Mouse (Mus musculus) spleen, adult 2 months (tissue): ENCODE data around the gene Lyrm4. TPM values are rescaled to one million over a fixed set of nuclear protein-coding genes. Genes with fewer than 3 reads are reported as not detected.
A peak's percentile ranks its signal among the peaks of the same experiment; 100 is the strongest.

Source experiments
- DNase-seq, 2 experiments: peaks; one replicate each; pipeline versions ENCODE4 v3.0.0 to v3.0.0-alpha.2; 2012 to 2021; ENCODE audit warnings: low spot score in 2 of 2, low read depth in 1 of 2
- H3K27ac ChIP-seq: fragments of 200-500 bp; 2 replicates; pipeline ENCODE4 v1.5.1; 2012; ENCODE audit warnings: low read length, inconsistent platforms; ENCODE audit not compliant: insufficient read depth
- H3K27me3 ChIP-seq: fragments of 200-500 bp; 2 replicates; pipeline ENCODE4 v1.6.1; 2012; ENCODE audit warnings: mild to moderate bottlenecking, moderate library complexity, low read length, inconsistent platforms; ENCODE audit not compliant: control insufficient read depth, insufficient read depth
- H3K36me3 ChIP-seq: fragments of 200-500 bp; 2 replicates; pipeline ENCODE4 v1.6.1; 2012; ENCODE audit warnings: mild to moderate bottlenecking, low read length, inconsistent platforms; ENCODE audit not compliant: control insufficient read depth, insufficient read depth
- H3K4me1 ChIP-seq: fragments of 200-500 bp; 2 replicates; pipeline ENCODE4 v1.6.1; 2011; ENCODE audit warnings: inconsistent platforms; ENCODE audit not compliant: control insufficient read depth, insufficient read depth, insufficient read length
- H3K4me3 ChIP-seq: fragments of 200-500 bp; 2 replicates; pipeline ENCODE4 v1.5.1; 2011; ENCODE audit warnings: mild to moderate bottlenecking, inconsistent platforms; ENCODE audit not compliant: insufficient read depth, insufficient read length; ENCODE audit errors: extremely low read depth
- CTCF ChIP-seq: fragments of 200-500 bp; IDR thresholded peaks from 2 replicates; pipeline ENCODE4 v1.5.1; 2011; ENCODE audit warnings: mild to moderate bottlenecking, inconsistent platforms; ENCODE audit not compliant: insufficient read depth, insufficient read length, insufficient replicate concordance; ENCODE audit errors: extremely low read depth
- POLR2A ChIP-seq: fragments of 200-500 bp; IDR thresholded peaks from 2 replicates; pipeline ENCODE4 v1.6.1; 2011; ENCODE audit warnings: low read depth, low read length, inconsistent platforms
- WGBS: fragments of 180-500 bp; shearing (Covaris S2); methylation state at CpG from one replicate; pipeline ENCODE4 v1.1.7; 2018; 5-methylcytosine and 5-hydroxymethylcytosine counted together
- polyA plus RNA-seq: library from polyadenylated mRNA; depleted of rRNA; stranded (reverse); fragments of >200 nt; gene quantifications from 2 replicates; pipeline ENCODE4 v1.2.3, GENCODE M21; 2012

Gene Lyrm4
- polyA plus RNA-seq, 1 experiment, result 2.3 TPM

- no peaks in the 10 kb centered on the region for H3K27me3 ChIP-seq
- TF ChIP-seq CTCF (no peak), POLR2A (no peak)
- H3K36me3 ChIP-seq, result no peaks in the 10 kb centered on the region
- H3K4me1 ChIP-seq, result no peaks in the 10 kb centered on the region
- no peak for DNase-seq
- H3K4me3 ChIP-seq, result no peak overlapping the region
- 85% methylated on average over 12 of the region's 12 CpGs for WGBS
- no peak overlapping the region for H3K27ac ChIP-seq
Observed at GRCm38 (mm10) chr13:35959391-35960067, 157.8 kb downstream of the Lyrm4 start.

GRCm38 (mm10) chr13:35958539-35958938 is 158.8 kb downstream of the Lyrm4 start, which contains the start of gene Ppp1r3g:
Ppp1r3g (plus strand) TSS chr13:35958839.
- Histone ChIP-seq H3K27ac (no peak within 1 kb of the TSS), H3K36me3 (no peaks in the 10 kb centered on the region), H3K4me3 (no peak within 1 kb of the TSS), H3K27me3 (no peaks in the 10 kb centered on the region), H3K4me1 (no peaks in the 10 kb centered on the region)
- 95% methylated on average over 1 of the region's 1 CpGs for WGBS
- no peak for DNase-seq
- no peak for TF ChIP-seq POLR2A
- no peak for TF ChIP-seq CTCF

- Histone ChIP-seq H3K27ac (no peak overlapping the region), H3K4me1 (no peaks in the 10 kb centered on the region), H3K4me3 (no peak overlapping the region), H3K27me3 (no peaks in the 10 kb centered on the region), H3K36me3 (no peaks in the 10 kb centered on the region)
- TF ChIP-seq CTCF (no peak), POLR2A (no peak)
- WGBS, result 60% methylated on average over 17 of the region's 17 CpGs
- no peak for DNase-seq
Observed at GRCm38 (mm10) chr13:35949814-35950455, 167.4 kb downstream of the Lyrm4 start.

GRCm38 (mm10) chr13:35947354-35948000 is 169.8 kb downstream of the Lyrm4 start:
- peak; percentile 25 to 47 for DNase-seq
- no peak overlapping the region for H3K4me3 ChIP-seq
- H3K4me1 ChIP-seq, result no peaks in the 10 kb centered on the region
- TF ChIP-seq POLR2A (no peak), CTCF (peak; percentile 78; the same call in 1 of the 2 replicates)
- no peaks in the 10 kb centered on the region for H3K27me3 ChIP-seq
- H3K27ac ChIP-seq, result no peak overlapping the region
- no peaks in the 10 kb centered on the region for H3K36me3 ChIP-seq
- 27% methylated on average over 14 of the region's 14 CpGs for WGBS

GRCm38 (mm10) chr13:35946659-35947353 is 170.5 kb downstream of the Lyrm4 start:
- no peak for TF ChIP-seq CTCF
- DNase-seq, result no peak
- no peaks in the 10 kb centered on the region for H3K4me1 ChIP-seq
- H3K27me3 ChIP-seq, result no peaks in the 10 kb centered on the region
- no peak overlapping the region for H3K4me3 ChIP-seq
- H3K36me3 ChIP-seq, result no peaks in the 10 kb centered on the region
- no peak overlapping the region for H3K27ac ChIP-seq
- WGBS, result 71% methylated on average over 20 of the region's 20 CpGs

- TF ChIP-seq POLR2A (no peak), CTCF (no peak)
- Histone ChIP-seq H3K36me3 (no peaks in the 10 kb centered on the region), H3K4me3 (no peak overlapping the region), H3K27me3 (no peaks in the 10 kb centered on the region), H3K27ac (no peak overlapping the region), H3K4me1 (no peaks in the 10 kb centered on the region)
- WGBS, result 34% methylated on average over 5 of the region's 5 CpGs
- DNase-seq, result no peak
Observed at GRCm38 (mm10) chr13:35940934-35941333, 176.4 kb downstream of the Lyrm4 start.
